Mouse (Mus musculus) megakaryocyte-erythroid progenitor cell, adult 5-6 weeks (primary cell): ENCODE results near the gene Itpkb. TPM values are rescaled to one million over a fixed set of nuclear protein-coding genes. Genes with fewer than 3 reads are reported as not detected.
"Not testable (repeated sequence)": the region's sequence is repeated elsewhere in the genome, so short reads cannot be mapped to it uniquely, and the experiment has no call there.

Experiments used
- ATAC-seq: replicated peaks from 2 replicates; pipeline ENCODE4 v1.8.0; 2016; ENCODE audit warnings: mild to moderate bottlenecking, inconsistent platforms; ENCODE audit not compliant: severe bottlenecking, poor library complexity, low FRiP score, low TSS enrichment
- total RNA-seq, 2 experiments: library from RNA; stranded (forward) in 1 of 2; stranded (reverse) in 1 of 2; fragments of 200-1000, 215-1000 nt in 1 of 2; fragments of >200 nt in 1 of 2; fragmentation: Nextera tagmentation in 1 of 2; gene quantifications; 2 replicates each; pipeline ENCODE4 v1.2.3; 2014 to 2017

Itpkb gene
- total RNA-seq, 2 experiments from 2014 or later: 6.3 to 12.9 TPM

- not testable (repeated sequence) for ATAC-seq
Measured at GRCm38 (mm10) chr1:180389213-180389760, 59.0 kb downstream of the Itpkb start.

DNA sequence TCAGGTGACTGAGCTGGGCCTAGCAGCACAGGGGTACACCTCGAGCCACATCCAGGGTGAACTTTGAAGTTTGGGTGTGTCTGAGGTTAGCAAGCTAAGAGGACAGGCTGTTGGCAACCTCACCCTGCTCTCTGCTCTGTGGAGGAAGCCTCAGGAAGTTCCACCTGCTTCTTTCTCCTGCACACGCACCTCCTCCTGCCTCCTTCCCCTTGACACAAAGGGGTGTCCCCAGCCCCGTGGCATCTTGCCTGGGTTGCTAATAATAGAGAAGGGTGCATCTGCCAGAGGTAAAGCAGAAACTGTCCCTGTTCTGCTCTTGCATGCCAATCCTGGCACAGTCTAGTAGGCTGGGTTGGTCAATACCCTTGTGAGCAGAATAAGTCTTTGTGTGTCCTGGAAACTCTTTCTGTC, 60.0 kb downstream of the Itpkb start:
- ATAC-seq: no peak

GRCm38 (mm10) chr1:180390746-180391574, 60.7 kb downstream of the Itpkb start:
- no peak for ATAC-seq

DNA sequence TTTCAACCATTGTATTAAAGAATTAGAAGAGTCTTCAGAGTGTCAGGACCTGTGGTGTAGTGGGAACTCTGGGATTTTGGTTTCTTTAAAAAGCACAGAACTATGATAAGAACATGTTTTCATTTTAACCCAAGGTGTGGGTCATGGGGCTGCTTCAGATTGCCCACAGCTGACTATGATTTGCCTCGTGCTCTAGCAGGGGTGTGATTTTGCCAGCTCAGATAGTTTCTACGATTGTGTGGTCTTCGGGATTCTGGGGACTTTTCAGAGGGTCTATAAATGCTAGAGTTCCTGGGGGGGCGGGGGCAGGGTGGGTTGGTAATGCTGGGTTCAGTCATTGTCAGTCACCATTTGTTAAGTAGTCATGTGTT, 61.3 kb downstream of the Itpkb start:
- ATAC-seq: no peak

- no peak for ATAC-seq
Measured at GRCm38 (mm10) chr1:180392137-180392798, 62.0 kb downstream of the Itpkb start.

DNA sequence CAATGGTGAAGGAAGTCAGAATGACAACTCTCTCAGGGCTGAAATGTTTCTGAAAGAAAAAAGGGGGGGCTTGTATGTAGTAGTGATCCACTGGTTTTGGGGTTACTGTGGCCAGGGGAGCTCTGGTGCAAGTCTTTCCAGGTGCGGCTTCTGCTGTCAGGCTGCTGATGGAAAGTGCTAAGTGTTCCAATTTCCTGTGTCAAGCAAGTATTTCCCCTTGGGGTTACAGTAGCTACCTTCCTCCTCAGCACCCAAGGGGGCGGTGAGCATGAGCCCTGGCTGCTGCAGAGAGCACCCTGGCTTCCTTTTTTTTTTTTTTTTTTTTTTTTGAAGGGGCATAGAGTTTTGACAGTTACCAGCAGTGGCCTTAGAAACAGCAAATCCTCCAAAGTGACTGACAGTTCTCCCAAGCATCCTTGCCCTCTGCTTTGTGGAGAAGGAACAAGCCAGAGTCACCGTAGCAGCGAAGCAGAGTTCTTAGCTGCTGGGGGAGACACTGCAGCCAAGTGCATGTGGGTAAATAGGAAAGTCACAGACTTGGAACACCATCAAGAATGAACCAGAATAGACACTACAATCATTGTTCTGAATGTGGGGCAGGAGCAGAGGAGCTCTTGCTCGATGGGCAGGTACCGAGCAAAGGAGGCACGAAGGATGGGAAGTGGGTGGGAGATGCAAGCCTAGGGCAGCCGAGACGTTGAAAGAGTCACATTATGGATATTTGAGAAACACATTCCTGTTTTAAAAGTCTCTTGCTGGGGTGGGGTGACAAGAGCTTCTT, 62.9 kb downstream of the Itpkb start:
- ATAC-seq: no peak

DNA sequence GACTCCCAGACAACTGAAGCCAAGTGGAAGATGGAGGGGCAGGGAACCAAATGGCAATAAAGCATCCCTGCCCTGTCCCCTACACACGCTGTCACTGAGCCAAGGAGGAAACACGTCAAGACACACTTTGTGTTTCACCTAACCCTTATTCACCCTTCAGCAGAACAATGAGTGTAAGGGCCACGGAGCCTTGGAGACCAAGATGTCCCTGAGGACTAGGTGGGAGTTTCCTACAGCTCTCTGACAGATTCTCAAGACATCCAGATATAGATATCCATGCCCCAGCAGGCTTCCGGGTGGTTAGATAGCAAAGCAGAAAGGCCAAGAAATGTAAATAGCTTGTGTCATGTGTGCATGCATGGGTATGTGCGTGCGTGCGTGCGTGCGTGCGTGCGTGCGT, 63.6 kb downstream of the Itpkb start:
- ATAC-seq: no peak

DNA sequence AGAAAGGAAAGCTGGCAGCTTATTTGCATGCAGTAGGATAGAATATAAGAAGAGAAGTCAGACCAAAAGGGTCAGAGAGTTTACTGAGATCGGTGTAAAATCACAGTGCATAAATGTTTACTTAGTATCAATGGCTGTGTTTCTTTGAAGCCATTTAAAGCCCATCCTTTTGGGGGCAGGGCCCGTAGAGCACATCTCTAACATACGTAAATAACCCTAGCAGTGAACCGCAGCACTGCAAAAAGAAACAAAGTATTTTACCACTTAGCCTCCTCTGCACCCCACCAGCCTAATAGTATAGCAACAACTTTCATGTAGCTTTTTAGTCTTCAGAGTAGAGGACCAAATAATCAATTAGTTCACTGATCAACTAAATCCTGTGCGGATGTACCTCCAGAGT, 67.4 kb downstream of the Itpkb start:
- no peak for ATAC-seq

- no peak for ATAC-seq
Measured at GRCm38 (mm10) chr1:180398446-180398845, 68.2 kb downstream of the Itpkb start.

GRCm38 (mm10) chr1:180400691-180401455, 70.6 kb downstream of the Itpkb start:
- ATAC-seq: no peak

DNA sequence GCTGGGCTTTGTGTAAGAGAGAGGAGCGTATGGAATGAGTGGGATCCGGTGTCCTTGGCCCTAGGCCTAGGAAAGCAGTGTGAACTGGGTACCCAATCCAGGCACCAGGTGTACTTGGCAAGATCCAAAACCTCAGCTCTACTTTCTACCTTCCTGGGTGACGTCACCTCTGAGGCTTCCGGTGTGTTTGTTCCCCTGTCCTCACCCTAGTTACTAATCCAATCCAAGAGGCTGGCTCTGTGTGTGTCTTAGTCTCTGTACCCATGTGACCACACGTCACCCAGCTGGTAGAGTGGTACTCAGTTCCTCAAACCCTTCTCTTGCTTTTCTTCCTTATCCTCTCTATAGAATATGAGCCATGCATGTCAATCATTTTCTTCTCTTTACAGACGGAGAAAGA, 71.4 kb downstream of the Itpkb start:
- no peak for ATAC-seq

GRCm38 (mm10) chr1:180402481-180403081, 72.3 kb downstream of the Itpkb start:
- no peak for ATAC-seq

DNA sequence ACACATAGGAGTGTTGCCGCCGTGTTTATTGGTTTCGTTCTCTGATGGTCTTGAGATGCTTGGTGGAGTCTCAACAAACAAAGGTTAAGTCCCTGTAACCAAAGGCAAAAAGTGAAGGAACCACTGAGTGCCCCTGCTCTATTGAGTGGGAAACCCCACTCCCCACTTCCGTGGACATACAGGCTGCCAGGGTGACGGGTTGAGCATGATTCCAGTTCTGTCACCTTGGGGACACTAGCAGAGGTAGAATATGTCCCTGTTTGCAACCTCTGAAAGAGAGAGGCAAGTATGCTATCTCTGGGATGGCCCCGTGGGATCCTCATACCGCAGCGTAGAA, 73.0 kb downstream of the Itpkb start:
- ATAC-seq: no peak

GRCm38 (mm10) chr1:180403694-180404606, 73.7 kb downstream of the Itpkb start:
- 0 out of 2 replicates have a peak, but pooled peaks have one; percentile 10 for ATAC-seq

- ATAC-seq: no peak
Measured at GRCm38 (mm10) chr1:180404706-180405105, 74.4 kb downstream of the Itpkb start.

DNA sequence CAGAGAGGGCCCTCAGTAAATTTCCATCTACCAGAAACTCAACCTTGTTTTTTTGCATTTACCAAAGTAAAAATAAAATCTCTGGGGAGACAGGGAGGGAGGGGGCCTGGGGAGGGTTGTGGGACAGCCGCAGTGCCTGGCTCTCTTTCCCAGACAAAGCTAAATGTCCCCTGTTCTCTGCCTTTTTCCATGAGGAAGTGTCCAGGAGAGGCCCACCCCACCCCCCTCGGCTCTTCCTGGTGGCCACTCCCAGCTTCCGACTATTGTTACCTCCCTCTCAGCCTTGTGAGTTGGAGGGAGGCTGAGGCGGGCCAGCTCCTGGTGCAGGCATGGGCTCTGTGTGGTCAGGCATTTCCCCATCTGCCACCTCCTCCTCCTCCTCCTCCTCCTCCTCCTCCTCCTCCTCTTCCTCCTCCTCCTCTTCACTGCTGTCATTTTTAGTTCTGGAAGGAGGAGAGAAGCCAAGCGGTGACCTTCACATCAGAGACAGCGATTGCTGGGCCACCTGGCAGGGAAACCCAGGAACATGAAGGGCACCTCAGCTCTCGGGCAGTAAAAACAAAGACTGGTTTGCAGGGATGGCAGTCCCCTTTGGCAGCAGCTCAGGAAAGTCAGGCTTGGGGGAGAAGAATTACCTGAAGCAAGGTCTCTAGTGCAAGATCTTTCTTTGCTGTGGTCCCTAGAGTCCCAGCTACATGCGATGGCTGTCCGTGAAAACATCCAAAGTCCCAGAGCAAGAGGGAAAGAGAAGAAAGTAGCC, 75.5 kb downstream of the Itpkb start:
- no peak for ATAC-seq

DNA sequence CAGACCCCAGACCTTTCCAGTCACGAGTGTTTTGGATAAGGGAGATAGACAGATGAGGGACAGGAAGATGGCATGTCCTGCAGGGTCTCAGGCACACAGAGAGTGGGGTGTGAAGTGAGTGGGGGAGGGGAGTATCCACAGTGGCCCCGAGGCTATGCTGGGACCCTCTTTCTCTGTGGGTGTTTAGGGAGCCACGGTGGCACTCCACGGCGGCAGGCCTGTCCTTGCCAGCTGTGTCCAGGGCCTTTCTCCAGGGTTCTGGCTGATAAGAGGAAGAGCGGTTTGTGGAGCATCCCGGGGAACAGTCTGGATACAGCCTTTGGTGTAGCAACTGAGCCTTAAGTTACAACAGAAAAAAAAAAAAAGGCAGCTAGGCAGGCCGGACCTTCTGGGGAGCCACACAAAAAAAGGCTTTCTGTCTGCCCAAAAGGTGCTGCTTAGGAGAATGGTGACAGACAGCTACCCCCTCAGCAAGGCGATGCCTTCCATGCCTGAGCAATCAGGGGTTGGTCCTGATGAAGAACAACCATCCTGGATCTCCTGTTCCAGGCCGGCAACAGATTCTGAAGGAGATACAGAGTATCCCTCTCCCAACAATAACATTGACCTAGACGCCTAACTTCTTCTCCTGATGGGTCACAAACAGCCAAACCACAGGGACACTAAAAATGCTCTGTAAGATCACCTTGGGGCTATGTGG, 76.2 kb downstream of the Itpkb start:
- no peak for ATAC-seq
